In genomic region chr4:120339371-120339770, GRCm38 (mm10) we compare ENCODE assay signal across 20 mouse cellular contexts. TPM values are rescaled to one million over a fixed set of nuclear protein-coding genes. Genes with fewer than 3 reads are reported as not detected.
DNase-seq lines count a peak whose midpoint lies in the region; ATAC-seq lines count a peak whose summit lies in the region.
"Had no signal": no experiment of that assay in that cellular context is flagged by ENCODE, and none has a peak within 500 bp of the region (broad histone marks: within the 10 kb centered on the region; RNA-seq: fewer than 3 reads in every experiment).

No protein-coding gene starts in this region.

- H3K4me3 ChIP-seq in hindbrain, embryonic 10.5 days, result no peak overlapping the region
- H3K4me3 ChIP-seq in hindbrain, embryonic 11.5 days (ENCODE audit: low read depth, low read length), result no peak overlapping the region
- H3K4me3 ChIP-seq: gastrocnemius, adult 2 months had no signal

- H3K27me3 ChIP-seq in hindbrain, embryonic 10.5 days (ENCODE audit: insufficient read depth, poor library complexity, severe bottlenecking), result no peaks in the 10 kb centered on the region; the same call in 1 of the 2 replicates
- H3K27me3 ChIP-seq in hindbrain, embryonic 11.5 days (ENCODE audit: control insufficient read depth, insufficient read depth, low read length), result no peaks in the 10 kb centered on the region

- no peaks in the 10 kb centered on the region for H3K36me3 ChIP-seq in hindbrain, embryonic 10.5 days
- no peaks in the 10 kb centered on the region for H3K36me3 ChIP-seq in hindbrain, embryonic 11.5 days (ENCODE audit: control insufficient read depth, insufficient read depth, low read length)

- H3K9ac ChIP-seq in hindbrain, embryonic 11.5 days (ENCODE audit: low read depth, low read length), result no peak overlapping the region

- H3K9me3 ChIP-seq in hindbrain, embryonic 10.5 days, result no peaks in the 10 kb centered on the region
- no peaks in the 10 kb centered on the region for H3K9me3 ChIP-seq in hindbrain, embryonic 11.5 days (ENCODE audit: control insufficient read depth, low read length)

- peaks cover 13% of the 10 kb centered on the region; the same call in 1 of the 2 replicates for H3K4me1 ChIP-seq in hindbrain, embryonic 10.5 days (replicated peaks)
- H3K4me1 ChIP-seq in hindbrain, embryonic 11.5 days (replicated peaks; ENCODE audit: control insufficient read depth, insufficient read depth, low read length), result no peaks in the 10 kb centered on the region

- H3K27ac ChIP-seq in hindbrain, embryonic 10.5 days, result no peak overlapping the region
- H3K27ac ChIP-seq in hindbrain, embryonic 11.5 days (ENCODE audit: low read depth, low read length), result no peak overlapping the region
- H3K27ac ChIP-seq: gastrocnemius, adult 2 months; hindbrain, postnatal 0 days had no signal

- H3K4me2 ChIP-seq in hindbrain, embryonic 11.5 days (replicated peaks; ENCODE audit: low read depth, low read length), result no peak overlapping the region
- H3K4me2 ChIP-seq: liver, embryonic 11.5 days had no signal

- ATAC-seq in hindbrain, embryonic 11.5 days (ENCODE audit: low FRiP score), result no peak
- ATAC-seq: hindbrain, postnatal 0 days had no signal

- DNase-seq in hindbrain, embryonic 10.5 days (ENCODE audit: low spot score), result peak; percentile 8
- DNase-seq in hindbrain, embryonic 11.5 days (ENCODE audit: low spot score), result no peak
- DNase-seq in adrenal gland, adult 8-10 months, result peak; percentile 21
- DNase-seq in adrenal gland, postnatal 25 days, result peak; percentile 8
- DNase-seq in retina, embryonic 14.5 days (ENCODE audit: low spot score), result peak; percentile 24
- DNase-seq in thymus, postnatal 4 days, result no peak
- DNase-seq in spleen, postnatal 4 days (ENCODE audit: low spot score in 2 of 2), result no peak
- DNase-seq: cerebellum, adult 9-10 months; gastrocnemius, adult 2 months; heart, postnatal 4 days; kidney, adult 18-20 months; kidney, postnatal 14 days; lung, adult 2 months; right cerebral cortex, postnatal 14 days; spleen, adult 18-20 months had no signal

- 18% methylated on average over 4 of the region's 4 CpGs for WGBS in hindbrain, embryonic 10.5 days
- 20% methylated on average over 4 of the region's 4 CpGs for WGBS in hindbrain, embryonic 11.5 days

RNA-seq across cellular contexts. Expression of gene Foxo6, which starts 52.2 kb away (rescaled TPM):
- 0.20 and 0.25 TPM in 2 replicates for polyA plus RNA-seq in hindbrain, embryonic 10.5 days (2016; fragmentation: Nextera tagmentation; extraction: Ambion mirVana)
- 0.20 and 0.39 TPM in 2 replicates for polyA plus RNA-seq in hindbrain, embryonic 11.5 days (2014; fragmentation: Nextera tagmentation; extraction: Ambion mirVana)
- total RNA-seq in adrenal gland, adult 8-10 months (2022), result 1 to 10 TPM in 2 of 4 experiments, under 1 TPM in 2; 0.90 to 1.6 (median 1.1) TPM
- total RNA-seq in adrenal gland, postnatal 25 days (2021), result 0.71 and 1.9 TPM in 2 replicates
- total RNA-seq: common myeloid progenitor, adult 5-6 weeks; granulocyte monocyte progenitor cell, adult 5-6 weeks; megakaryocyte-erythroid progenitor cell, adult 5-6 weeks had no signal

Comparison
In these comparisons a context has a peak if more than half of its experiments do, and no peak if none do; other contexts are left out.
1. DNase-seq: peak in hindbrain, embryonic 10.5 days (single experiment), adrenal gland, adult 8-10 months (single experiment), adrenal gland, postnatal 25 days (single experiment) and retina, embryonic 14.5 days (single experiment); none in hindbrain, embryonic 11.5 days (single experiment), thymus, postnatal 4 days (single experiment) and spleen, postnatal 4 days (0 of 2).